Comparison of ENCODE assay signal across 16 mouse cellular contexts in the genomic region with DNA sequence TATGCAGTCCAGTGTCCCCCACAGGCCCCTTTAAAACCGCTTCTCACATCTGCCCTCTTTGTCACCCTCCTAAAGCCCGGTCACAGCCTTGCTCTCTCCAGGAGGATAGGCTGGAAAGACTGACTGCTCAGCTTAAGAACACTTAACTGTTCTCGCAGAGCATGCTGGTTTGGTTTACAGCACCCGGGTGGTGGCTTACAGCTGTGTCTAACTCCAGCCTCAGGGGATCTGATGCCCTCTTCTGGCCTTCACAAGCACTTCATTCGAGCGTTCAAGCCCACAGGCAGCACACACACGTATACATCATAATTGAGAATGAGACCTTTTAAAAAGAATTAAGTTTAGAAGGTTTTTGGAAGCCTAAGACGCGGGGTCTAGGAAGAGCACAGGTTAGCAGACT.
A peak's percentile ranks its signal among the peaks of the same experiment; 100 is the strongest.
DNase-seq lines count a peak whose midpoint lies in the region; ATAC-seq and TF ChIP-seq lines count a peak whose summit lies in the region.
"Had no signal": no experiment of that assay in that cellular context is flagged by ENCODE, and none has a peak within 500 bp of the region (broad histone marks: within the 10 kb centered on the region; RNA-seq: fewer than 3 reads in every experiment).

No protein-coding gene starts in this region.

- H3K36me3 ChIP-seq in intestine, postnatal 0 days (ENCODE audit: control insufficient read depth, insufficient read depth): peaks cover 15% of the 10 kb centered on the region; the same call in 1 of the 2 replicates
- no peaks in the 10 kb centered on the region; the same call in 1 of the 2 replicates for H3K36me3 ChIP-seq in intestine, embryonic 16.5 days (ENCODE audit: control insufficient read depth, insufficient read depth, low read length)
- H3K36me3 ChIP-seq: G1E; liver, embryonic 13.5 days had no signal

- whole genome bisulfite sequencing in intestine, postnatal 0 days: 87% methylated on average over 9 of the region's 9 CpGs
- WGBS in intestine, embryonic 16.5 days: 87% methylated on average over 9 of the region's 9 CpGs
- 84% methylated on average over 9 of the region's 9 CpGs for WGBS in bone marrow, adult 2 months

- H3K4me3 ChIP-seq in intestine, postnatal 0 days (ENCODE audit: low read depth, low read length): no peak overlapping the region
- H3K4me3 ChIP-seq in intestine, embryonic 16.5 days (ENCODE audit: low read length): no peak overlapping the region
- no peak overlapping the region for H3K4me3 ChIP-seq in bone marrow, adult 2 months (replicated peaks; ENCODE audit: control insufficient read depth, low read depth, low read length)
- H3K4me3 ChIP-seq: kidney, embryonic 15.5 days; limb, embryonic 10.5 days; liver, embryonic 13.5 days had no signal

- H3K9ac ChIP-seq in intestine, postnatal 0 days (ENCODE audit: low read depth, low read length): no peak overlapping the region
- no peak overlapping the region for H3K9ac ChIP-seq in intestine, embryonic 16.5 days (ENCODE audit: low read depth, low read length)
- H3K9ac ChIP-seq: kidney, embryonic 15.5 days; liver, embryonic 13.5 days had no signal

- TF ChIP-seq CTCF in intestine, postnatal 0 days (IDR thresholded peaks at IDR 0.05; ENCODE audit: low read depth): peak; percentile 36; the same call in 1 of the 2 replicates
- 0 out of 2 replicates have a peak, but pooled peaks have one; percentile 21 for TF ChIP-seq CTCF in bone marrow, adult 2 months (IDR thresholded peaks at IDR 0.05; ENCODE audit: control insufficient read depth, insufficient read depth, low read length)

- ATAC-seq in intestine, postnatal 0 days: no peak
- no peak for ATAC-seq in intestine, embryonic 16.5 days
- ATAC-seq: inflammation-experienced regulatory T-cells, adult 6 months had no signal

- H3K4me2 ChIP-seq in intestine, postnatal 0 days (replicated peaks; ENCODE audit: low read depth): no peak overlapping the region
- no peak overlapping the region for H3K4me2 ChIP-seq in intestine, embryonic 16.5 days (ENCODE audit: low read depth, low read length)
- H3K4me2 ChIP-seq: kidney, embryonic 15.5 days; liver, embryonic 13.5 days had no signal

- no peaks in the 10 kb centered on the region for H3K9me3 ChIP-seq in intestine, postnatal 0 days (ENCODE audit: control insufficient read depth)
- H3K9me3 ChIP-seq in intestine, embryonic 16.5 days (ENCODE audit: control insufficient read depth, low read length): no peaks in the 10 kb centered on the region
- H3K9me3 ChIP-seq: G1E; kidney, embryonic 15.5 days; limb, embryonic 10.5 days; liver, embryonic 13.5 days had no signal

- no peak overlapping the region for H3K27ac ChIP-seq in intestine, postnatal 0 days (ENCODE audit: low read depth, low read length)
- no peak overlapping the region for H3K27ac ChIP-seq in intestine, embryonic 16.5 days (ENCODE audit: low read length)
- H3K27ac ChIP-seq in bone marrow, adult 2 months (ENCODE audit: control insufficient read depth, insufficient read depth, low read depth, low read length, poor library complexity): no peak overlapping the region
- H3K27ac ChIP-seq: kidney, embryonic 15.5 days; limb, embryonic 10.5 days; liver, embryonic 13.5 days had no signal

- H3K4me1 ChIP-seq in intestine, postnatal 0 days (replicated peaks; ENCODE audit: control insufficient read depth, insufficient read depth, low read length): no peaks in the 10 kb centered on the region; the same call in 1 of the 2 replicates
- H3K4me1 ChIP-seq in intestine, embryonic 16.5 days (ENCODE audit: control insufficient read depth, insufficient read depth, low read length): peaks cover 13% of the 10 kb centered on the region
- no peaks in the 10 kb centered on the region for H3K4me1 ChIP-seq in bone marrow, adult 2 months (ENCODE audit: control insufficient read depth, insufficient read depth, low read length)
- H3K4me1 ChIP-seq: liver, embryonic 13.5 days had no signal

- DNase-seq in thymus, postnatal 14 days: peak; percentile 14
- no peak for DNase-seq in thymus, postnatal 36 days
- peak; percentile 68 for DNase-seq in ES-CJ7 (ENCODE audit: low read depth, low spot score)
- DNase-seq in gastrocnemius, postnatal 4 days (ENCODE audit: low spot score in 2 of 2): no peak
- DNase-seq: adrenal gland, postnatal 14 days; cerebellum, adult 2 months; liver, embryonic 13.5 days; lung, postnatal 14 days; right cerebral cortex, adult 18-20 months had no signal

- H3K27me3 ChIP-seq in intestine, postnatal 0 days (replicated peaks; ENCODE audit: control insufficient read depth, insufficient read depth, low read length): no peaks in the 10 kb centered on the region
- H3K27me3 ChIP-seq in intestine, embryonic 16.5 days (replicated peaks; ENCODE audit: control insufficient read depth, insufficient read depth, low read length): no peaks in the 10 kb centered on the region
- H3K27me3 ChIP-seq: kidney, embryonic 15.5 days; liver, embryonic 13.5 days had no signal

- no peak for TF ChIP-seq POLR2A in bone marrow, adult 2 months (IDR thresholded peaks at IDR 0.05; ENCODE audit: borderline replicate concordance, control insufficient read depth, low read depth, low read length)

Comparison
In these comparisons a context has a peak if more than half of its experiments do, and no peak if none do; other contexts are left out.
1. DNase-seq: peak in thymus, postnatal 14 days (single experiment) and ES-CJ7 (single experiment); none in thymus, postnatal 36 days (0 of 2) and gastrocnemius, postnatal 4 days (0 of 2).